Mouse (Mus musculus): ENCODE results near the gene Nkd1.

GRCm38 (mm10) chr8:88620931-88621330 lies 99.8 kb downstream of the Nkd1 start:
- no peak for TF ChIP-seq CTCF (IDR thresholded peaks at IDR 0.05; ENCODE audit: insufficient read depth, low read length)
- no peak for TF ChIP-seq POLR2A (IDR thresholded peaks at IDR 0.05; ENCODE audit: borderline replicate concordance, extremely low read depth, low read depth, low read length)

All from lung, adult 2 months (tissue).